Mouse (Mus musculus): ENCODE measurements around the gene Plin5.
"Not testable (repeated sequence)": the region's sequence is repeated elsewhere in the genome, so short reads cannot be mapped to it uniquely, and the experiment has no call there.

Plin5 gene

DNA sequence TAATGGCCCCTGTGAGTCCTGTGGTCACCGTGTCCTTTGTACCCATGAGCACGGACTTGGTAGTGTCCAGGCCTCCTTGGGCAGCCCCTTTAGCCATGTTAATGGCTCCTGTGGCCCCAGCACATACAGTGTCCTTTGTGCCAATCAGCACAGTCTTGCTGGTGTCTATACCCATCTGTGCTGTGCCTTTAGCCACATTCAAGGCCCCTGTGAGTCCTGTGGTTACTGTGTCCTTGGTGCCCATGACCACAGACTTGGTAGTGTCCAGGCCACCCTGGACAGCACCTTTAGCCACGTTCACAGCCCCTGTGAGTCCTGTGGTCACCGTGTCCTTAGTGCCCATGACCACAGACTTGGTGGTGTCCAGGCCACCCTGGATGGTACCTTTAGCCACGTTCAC is 12.6 kb downstream of the Plin5 start:
- DNase-seq, result not testable (repeated sequence)

DNA sequence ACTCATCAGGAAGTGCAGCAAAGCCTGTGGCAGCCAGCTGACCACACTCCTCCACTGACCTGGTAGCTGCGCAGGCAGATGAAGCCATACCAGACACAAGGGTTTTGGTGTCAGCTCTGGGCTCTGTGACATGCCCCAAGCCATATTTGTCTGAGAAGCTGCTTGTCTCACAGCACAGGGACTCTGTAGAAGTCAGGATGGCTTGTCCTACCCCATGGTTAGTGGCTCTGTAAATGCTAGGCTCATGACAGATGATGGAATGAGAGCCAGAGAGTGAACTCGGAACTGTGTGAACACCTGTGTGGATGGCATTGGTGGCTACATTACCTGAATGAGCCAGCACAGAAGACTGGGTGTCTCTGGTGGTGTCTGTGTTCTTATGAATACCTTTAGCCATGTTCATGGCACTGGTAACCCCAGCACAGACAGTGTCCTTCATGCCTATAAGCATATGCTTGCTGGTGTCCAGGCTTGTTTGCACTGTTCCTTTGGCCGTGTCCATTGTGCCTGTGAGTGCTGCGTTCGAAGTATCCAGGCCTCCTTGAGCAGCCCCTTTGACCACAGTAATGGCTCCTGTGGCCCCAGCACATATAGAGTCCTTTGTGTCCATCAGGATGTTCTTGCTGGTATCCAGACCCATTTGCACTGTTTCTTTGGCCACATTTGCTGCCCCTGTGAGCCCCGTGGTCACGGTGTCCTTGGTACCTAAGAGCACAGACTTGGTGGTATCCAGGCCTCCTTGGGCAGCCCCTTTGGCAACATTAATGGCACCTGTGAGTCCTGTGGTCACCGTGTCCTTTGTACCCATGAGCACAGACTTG is 13.7 kb downstream of the Plin5 start:
- no peak for DNase-seq

DNA sequence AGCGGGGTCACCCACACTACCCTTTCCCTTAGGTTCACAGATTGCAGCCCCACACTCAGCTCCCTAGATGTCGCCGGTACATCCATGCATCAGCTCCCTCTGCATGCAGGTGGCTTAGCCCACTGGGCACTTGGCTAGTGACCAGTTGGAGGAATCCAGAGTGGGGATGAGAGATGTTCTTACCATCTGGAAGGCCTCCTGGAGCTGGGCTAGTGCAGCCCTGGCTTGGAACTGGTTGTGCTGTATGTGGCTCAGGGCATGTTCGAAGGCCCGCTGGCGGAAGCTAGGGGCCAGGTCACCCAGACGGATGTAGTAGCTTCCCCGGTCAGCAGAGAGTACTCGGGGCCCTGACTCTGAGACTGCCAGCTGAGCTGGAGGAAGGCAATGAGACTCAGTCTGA is 14.5 kb downstream of the Plin5 start:
- no peak for DNase-seq

DNA sequence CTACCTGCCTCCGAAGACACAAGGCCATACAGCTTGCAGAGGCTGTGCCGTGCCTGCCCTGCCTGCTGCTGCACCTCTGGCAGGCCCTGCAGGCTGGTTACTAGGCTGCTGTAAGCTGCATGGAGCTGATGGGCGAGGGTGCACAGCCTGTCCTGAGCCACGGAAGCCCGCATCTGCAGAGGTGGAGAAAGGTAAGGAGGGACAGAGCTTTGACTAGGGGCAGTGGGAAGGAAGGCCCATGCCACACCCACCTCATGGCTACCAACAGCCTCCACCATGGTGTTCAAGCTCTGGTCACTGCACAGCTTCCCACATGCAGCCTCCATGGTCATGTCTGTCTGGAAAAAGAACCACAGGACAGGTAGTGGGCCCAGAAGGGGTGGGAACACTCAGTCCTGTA is 15.2 kb downstream of the Plin5 start:
- DNase-seq, result no peak

DNA sequence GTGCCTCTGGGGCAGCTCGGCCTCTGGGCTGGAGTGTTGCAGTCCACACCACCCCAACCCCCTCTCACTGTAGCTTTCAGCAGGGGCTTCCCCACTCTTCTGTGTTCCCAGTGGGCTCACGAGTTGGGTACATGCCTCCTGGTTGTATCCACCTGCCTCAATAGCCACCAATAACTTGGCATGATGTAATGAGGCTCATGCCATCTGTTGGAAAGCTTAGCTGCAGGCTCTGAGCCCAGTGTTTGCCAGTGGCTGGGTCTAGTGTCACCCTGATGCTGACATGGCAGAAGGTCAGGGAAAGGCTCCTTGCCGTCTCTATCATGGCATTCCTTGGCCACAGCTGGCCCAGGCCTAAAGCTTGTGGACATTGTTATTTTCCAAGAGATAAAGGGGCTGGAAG is 16.6 kb downstream of the Plin5 start:
- DNase-seq, result no peak

DNA sequence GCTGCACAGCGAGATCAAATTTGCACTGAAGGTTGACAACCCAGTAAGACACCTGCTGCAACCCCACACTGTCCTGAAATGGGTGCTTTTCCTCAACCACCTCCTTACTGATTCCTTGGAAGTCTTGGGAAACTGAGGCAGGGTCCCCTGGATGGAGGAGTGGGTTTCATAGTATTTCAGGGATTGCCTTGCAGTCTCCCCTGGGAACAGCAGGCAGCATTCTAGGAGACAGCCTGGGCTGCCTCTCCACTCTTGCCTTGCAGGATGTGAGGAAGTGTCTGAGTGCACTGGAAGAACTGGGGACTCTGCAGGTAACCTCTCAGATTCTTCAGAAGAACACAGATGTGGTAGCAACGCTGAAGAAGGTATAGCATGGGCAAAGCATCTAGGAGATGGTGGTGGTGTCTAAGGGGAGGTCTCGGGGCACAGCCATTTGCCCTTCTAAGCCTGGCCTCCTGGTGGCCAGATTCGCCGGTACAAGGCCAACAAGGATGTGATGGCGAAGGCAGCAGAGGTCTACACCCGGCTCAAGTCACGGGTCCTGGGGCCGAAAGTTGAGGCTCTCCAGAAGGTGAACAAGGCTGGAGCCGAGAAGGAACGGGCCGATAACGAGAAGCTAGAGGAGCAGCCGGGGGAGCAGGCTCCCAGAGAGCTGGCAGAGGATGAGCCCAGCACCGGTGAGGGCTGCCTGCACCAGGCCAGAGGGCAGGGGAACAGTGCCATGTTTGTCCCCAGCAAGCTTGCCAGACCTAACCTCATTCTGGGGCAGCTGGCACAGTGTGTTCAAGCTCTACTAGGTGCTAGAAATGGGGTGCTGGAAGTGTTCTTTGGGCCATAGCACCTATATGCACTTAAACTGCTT is 18.5 kb downstream of the Plin5 start:
- DNase-seq, result no peak

DNA sequence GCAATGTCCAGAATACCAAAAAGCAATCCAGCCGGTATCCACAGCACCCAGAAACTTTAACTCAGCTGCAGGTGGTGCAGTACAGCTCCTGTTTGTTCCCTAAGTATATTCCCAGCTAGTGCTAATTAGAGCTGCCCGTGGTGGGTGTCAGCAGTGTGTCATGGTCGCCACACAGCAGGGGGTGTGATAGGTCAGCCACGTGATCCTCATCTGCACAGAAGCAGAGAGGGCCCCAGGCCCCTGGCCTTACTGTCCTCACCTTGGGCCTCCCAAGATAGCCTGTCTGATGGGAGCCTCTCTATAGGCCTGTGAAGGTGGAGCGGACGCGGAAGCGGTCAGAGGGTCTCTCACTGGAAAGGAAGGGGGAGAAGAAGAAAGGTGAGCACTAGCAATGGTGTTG is 19.2 kb downstream of the Plin5 start:
- DNase-seq, result no peak

DNA sequence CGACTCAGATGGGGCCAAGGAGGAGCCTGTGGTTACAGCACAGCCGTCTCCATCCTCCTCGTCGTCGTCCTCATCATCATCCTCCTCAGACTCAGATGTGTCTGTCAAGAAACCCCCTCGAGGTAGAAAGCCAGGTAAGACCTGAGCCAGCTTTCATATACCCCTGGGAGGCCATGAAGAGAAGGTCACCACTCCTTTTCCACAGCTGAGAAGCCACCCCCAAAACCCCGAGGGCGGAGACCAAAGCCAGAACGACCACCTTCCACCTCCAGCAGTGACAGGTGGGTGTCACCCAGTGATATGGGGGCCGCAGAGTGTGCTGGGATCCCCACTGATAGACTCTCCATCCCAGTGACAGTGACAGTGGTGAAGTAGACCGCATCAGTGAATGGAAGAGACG is 20.5 kb downstream of the Plin5 start:
- DNase-seq, result no peak

DNA sequence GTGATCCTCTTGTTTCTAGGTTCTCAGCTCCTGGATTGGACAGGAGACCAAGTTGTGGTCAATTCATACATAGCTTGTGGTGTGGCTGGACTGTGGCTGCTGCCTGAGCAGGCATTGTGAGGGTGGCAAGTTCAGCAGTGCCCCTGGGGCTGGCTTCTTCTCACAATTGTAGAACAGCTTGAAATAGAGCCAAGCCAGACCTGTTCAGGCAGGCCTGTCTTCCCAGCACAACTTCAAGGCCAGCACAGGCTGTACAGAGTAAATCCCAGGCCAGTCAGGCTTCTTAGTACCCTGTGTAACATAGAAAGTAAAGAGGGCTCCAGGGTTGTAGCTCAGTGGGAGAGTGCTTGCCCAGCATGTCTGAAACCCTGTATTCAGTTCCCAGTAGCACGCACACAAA is 24.6 kb downstream of the Plin5 start:
- DNase-seq, result no peak

DNA sequence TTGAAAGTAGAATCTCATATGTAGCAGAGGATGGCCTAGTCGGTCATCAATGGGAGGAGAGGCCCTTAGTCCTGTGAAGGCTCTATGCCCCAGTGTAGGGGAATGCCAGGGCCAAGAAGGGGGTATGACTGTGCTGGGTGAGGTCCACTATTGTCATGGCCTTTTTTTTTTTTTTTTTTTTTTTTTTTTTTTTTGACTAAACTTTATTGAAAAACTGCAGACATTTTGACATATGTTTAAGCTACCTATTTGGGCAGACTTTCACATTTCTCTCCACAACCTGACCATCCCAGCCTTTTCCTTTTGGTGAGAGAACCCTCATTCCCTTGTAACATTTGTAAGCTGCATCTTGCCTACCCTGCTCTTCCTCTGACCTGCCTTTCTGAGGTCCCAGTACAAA is 25.1 kb downstream of the Plin5 start:
- DNase-seq, result no peak

DNA sequence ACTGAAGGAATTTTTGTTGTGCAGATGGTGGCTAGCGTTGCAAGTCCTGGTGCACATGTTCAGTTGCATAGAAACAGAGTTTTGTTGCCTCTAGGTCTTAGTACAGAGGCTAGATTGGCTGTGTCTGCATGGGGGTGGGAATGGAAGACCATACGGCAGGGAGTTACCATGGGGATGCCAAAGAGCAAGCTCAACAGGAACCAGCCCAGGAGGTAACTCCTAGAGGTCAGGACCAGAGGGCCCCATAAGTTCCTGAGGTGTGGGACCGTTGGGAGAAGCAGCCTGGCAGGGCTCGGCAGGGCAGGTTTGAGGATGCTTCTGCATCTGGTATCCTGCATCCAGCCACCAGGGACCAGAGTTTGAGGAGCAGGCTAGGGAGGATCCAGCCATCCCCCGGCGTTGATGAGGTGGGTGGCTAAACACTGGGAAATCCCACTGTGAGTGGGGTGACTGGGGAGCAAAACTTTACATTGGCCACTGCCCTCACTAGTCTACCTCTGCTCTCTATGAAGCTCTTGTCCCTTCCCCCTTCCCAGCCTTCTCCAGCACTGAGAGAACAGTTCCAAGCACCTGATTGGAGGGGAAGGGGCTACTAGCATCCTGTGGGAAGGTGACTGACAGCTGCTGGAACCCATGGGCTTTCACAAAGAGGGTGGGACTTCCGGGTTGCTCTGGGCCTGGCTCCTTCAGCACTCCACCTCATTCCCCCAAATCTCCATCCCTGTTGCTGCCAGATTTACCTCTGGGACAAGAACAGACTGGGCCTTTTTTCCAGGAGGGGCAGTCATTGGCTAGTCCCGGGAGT is 36.4 kb downstream of the Plin5 start:
- no peak for DNase-seq

DNA sequence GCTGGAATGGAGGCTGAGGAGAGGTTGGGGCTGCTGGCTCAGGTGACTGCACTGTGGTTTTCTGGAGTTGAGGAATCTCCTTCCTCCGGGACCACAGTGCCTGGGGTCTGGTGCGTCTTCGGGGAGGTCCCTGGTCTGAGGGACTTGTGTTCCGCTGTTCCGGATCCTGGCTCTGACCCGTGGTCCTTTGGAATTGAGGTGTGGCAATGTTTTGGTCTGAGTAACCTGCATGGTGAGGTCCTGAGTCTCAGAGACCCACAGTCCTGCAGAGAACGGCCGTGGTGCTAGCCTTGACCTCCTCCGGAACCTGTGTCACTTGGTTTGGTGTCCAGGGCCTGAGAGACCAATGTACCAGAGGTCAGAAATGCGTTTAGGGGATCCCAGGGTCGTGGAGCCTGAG is 37.5 kb downstream of the Plin5 start:
- DNase-seq, result peak; percentile 51

DNA sequence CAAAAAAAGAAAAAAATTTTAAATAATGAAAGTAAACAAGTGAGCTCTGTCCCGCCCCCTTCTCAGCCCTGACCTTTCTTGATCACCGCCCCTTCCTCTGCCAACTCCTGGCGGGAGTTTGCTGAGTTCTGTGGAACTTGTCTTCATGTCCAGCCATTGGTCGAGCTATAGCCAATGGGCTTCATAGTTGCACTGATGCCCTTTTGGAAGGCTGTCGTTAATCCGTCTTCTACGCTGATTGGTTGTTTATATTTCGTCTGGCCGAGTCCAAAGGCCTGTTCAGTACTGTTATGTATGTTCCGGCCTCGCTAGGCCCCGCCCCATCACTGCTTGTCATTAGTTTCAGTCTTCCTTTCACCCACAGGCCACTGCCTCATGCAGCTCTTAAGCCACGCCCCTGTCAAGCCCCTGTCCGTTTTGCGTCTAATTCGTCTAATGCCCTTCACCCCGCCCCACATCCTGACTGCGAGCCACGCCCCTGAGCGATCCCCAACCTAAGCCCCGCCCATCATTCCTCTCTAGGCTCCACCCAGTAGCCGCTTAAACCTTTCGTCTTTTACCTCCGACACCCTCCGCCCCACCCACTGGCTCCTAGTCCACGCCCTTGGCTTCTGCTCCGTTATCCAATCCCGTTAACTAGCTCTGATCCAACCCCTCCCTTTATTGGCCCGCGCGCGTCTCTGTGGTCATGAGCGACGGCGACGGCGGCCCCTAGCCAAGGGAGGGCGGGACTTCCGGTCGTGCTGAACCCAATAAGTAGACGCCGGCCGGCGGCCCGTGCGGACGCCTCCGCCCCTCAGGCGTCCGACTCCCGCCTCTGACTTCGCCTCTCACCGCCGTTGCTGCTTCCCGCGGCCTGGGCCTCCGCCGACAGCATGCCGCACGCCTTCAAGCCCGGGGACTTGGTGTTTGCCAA is 38.3 kb downstream of the Plin5 start, which contains the start of gene Hdgfl2:
Gene Hdgfl2, plus strand, starts transcription at position 755 of the 916 bp plus-strand sequence.
- peak; percentile 100 for DNase-seq

DNA sequence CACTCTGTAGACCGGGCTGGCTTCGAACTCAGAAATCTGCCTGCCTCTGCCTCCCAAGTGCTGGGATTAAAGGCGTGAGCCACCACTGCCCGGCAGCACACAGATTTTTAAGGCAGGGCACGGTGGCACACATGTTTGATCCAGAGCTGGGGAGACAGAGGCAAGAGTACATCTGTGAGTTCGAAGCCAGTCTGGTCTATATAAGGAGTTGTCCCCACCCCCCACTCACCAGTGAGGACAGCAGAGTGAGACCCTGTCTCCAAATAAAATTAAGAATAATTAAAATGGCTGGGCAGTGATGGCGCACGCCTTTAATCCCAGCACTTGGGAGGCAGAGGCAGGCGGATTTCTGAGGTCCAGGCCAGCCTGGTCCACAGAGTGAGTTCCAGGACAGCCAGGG is 39.0 kb downstream of the Plin5 start:
- DNase-seq, result peak; percentile 48

DNA sequence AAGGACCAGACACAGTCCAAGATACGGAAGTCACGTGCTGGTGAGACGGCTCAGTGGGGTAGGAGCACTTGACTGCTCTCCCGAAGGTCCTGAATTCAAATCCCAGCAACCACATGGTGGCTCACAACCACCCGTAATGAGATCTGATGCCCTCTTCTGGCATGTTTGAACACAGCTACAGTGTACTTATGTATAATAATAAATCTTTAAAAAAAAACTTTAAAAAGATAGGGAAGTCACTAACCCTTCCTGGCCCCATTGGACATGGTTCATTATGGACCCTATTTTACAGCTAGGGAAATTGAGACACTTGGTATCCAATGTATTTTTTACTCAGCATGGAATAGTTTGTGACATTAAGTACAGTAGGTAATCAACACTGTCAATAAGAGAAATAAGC is 39.9 kb downstream of the Plin5 start:
- DNase-seq, result no peak

DNA sequence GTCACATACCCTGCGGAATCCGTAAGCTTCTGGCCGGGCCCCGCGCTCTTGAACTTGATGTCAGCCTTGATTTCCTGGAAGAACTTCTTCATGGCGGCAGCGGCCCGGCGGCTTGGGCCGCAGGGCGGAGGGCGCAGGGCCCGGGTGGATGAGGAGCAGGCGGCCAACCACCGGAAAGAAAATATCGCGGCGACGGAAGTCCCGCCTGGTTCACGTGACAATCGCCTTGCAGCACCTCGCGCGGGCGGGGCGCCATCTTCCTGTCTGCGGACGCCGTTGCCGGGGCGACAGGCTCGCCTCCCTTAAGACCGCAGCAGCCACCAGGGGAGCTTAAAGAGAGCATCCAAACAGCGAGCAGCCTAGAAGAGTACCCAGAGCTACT is 42.6 kb downstream of the Plin5 start, which contains the start of gene Ubxn6:
Gene Ubxn6, minus strand, starts transcription at position 202 of the 382 bp plus-strand sequence.
- DNase-seq, result peak; percentile 94

DNA sequence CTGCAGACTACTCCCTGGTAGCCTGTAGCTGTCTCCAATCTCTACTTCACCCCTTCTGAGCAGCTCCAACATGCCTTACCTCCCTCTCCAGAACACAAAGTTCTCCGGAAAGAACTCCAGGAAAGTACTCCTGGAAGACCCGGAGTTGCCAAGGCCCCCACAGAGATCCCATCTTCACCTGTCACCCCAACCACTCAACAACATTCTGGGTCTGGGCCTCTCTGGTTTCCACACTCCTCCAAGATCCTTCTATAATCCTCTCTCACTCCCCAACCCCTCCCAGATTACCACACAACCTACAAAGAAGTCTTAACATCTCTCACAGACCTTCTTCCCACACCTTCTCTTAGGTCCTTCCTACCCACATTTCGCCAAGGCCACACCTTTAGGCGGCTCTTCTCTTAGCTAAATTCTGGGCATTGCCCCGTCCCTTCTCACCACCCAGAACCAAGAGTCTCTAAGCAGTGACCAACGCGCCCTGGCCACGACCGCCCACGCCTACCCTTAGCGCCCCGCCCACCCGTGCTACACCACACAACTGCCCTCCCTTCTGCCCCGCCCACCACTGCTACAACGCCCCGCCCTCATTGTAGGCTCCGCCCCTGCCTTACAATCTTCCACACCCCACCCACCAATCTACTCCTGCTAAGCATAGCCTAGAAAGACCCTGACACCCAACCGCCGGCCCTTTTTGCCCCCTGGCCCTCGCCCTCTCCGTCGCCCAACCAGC is 43.1 kb downstream of the Plin5 start:
- peak; percentile 74 for DNase-seq

DNA sequence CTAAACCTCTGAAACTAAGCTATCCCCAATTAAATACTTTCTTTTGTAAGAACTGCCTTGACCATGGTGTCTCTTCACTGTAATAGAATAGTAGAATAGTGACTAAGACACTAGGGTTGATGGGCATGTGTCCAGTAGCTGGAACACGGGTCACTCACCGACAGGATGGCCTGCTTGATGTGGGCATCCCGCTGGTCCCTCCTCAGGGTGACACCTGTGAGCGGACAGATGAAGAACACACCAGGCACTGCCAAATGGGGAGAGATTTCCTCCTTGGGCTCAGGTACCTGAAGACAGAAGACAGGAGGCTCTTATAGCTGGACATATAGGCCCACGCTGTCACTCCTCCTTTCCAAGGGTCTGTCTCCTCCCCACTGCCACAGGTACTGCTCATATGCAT is 45.2 kb downstream of the Plin5 start:
- DNase-seq, result no peak

DNA sequence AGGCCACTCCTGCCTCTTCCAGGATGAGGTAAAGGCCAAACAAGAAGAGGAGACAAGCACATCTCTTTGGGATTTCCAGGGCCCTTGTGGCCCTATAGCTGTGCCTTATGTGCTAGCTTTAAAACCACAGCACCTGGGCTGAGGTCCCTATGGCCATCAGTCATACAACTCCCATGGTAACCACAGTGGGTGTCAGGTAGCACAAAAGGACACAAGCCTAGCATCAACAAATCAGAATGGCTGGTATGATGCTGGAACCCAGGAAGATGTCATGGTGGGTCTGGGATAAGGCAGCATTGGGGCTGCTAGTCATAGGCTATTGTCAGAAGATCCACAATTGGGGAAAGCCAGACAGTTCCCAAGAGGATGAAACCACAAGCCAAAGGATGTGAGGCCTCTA is 46.3 kb downstream of the Plin5 start:
- DNase-seq, result no peak

DNA sequence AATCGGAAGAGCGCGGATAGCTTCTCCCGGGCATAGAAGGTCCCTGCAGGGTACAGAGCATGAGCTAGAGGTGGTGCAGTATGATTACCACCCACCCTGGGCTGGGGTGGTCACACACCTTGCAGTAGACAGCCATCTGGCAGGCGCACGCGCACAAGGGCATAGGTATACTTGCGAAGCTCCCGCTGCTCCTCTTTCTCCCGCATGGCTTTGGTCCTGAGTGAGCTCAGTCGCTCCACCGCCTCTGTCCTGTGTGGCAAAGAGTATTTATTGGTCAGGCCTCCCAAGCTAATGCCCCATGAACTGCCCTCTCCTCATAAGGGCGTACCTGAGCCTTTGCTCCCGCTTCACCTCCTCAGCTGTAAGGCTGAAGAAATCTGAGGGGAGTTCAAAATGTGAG is 48.3 kb downstream of the Plin5 start:
- DNase-seq, result no peak

DNA sequence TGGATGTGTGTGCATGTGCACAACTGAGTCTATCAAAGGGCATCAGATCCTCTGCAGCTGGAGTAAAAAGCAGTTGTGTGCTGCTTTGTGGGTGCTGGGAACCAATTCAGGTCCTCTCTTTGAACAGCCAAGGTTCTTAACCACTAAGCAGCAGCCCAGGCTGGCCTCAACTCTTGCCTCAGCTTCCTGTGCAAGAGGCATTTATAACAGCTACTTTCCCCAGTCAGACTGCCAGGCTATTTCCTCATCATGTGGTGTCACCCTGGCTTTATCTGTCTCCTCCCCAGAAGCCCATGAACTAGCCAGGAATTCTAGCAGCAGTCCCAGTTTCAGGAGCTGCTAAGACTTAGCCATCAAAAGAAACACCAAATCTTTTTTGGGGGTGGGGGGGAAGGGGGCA is 50.9 kb downstream of the Plin5 start:
- DNase-seq, result no peak
